Mouse (Mus musculus) embryonic facial prominence, embryonic 12.5 days (tissue): ENCODE results near the gene Ahsg. TPM values are rescaled to one million over a fixed set of nuclear protein-coding genes. Genes with fewer than 3 reads are reported as not detected.

Experiments used
- ATAC-seq: fragments of 200-750 bp; cut with Nextera tagmentation; 2 replicates; pipeline ENCODE4 v1.8.0; 2017; ENCODE audit not compliant: insufficient number of reproducible peaks, insufficient read depth, low FRiP score, low TSS enrichment
- H3K27ac ChIP-seq: fragments of 300-500 bp; sonication (generic); 2 replicates; pipeline ENCODE4 v1.5.1; 2016; ENCODE audit warnings: mild to moderate bottlenecking
- H3K27me3 ChIP-seq: fragments of 300-500 bp; sonication (generic); 2 replicates; pipeline ENCODE4 v1.6.1; 2016; ENCODE audit warnings: mild to moderate bottlenecking, moderate library complexity
- H3K36me3 ChIP-seq: fragments of 300-500 bp; sonication (generic); 2 replicates; pipeline ENCODE4 v1.6.1; 2016; ENCODE audit warnings: mild to moderate bottlenecking
- H3K4me1 ChIP-seq: fragments of 300-500 bp; sonication (generic); 2 replicates; pipeline ENCODE4 v1.6.1; 2016
- H3K4me2 ChIP-seq: fragments of 300-500 bp; sonication (generic); replicated peaks from 2 replicates; pipeline ENCODE4 v1.6.1; 2016; ENCODE audit warnings: mild to moderate bottlenecking, moderate library complexity
- H3K4me3 ChIP-seq: fragments of 300-500 bp; sonication (generic); 2 replicates; pipeline ENCODE4 v1.5.1; 2016; ENCODE audit warnings: mild to moderate bottlenecking
- H3K9ac ChIP-seq: fragments of 300-500 bp; sonication (generic); 2 replicates; pipeline ENCODE4 v1.6.1; 2016; ENCODE audit warnings: mild to moderate bottlenecking, moderate library complexity
- H3K9me3 ChIP-seq: fragments of 300-500 bp; sonication (generic); 2 replicates; pipeline ENCODE4 v1.6.1; 2016; ENCODE audit warnings: mild to moderate bottlenecking, moderate library complexity
- WGBS: fragments of 180-500 bp; shearing (Covaris S2); methylation state at CpG from one replicate; pipeline ENCODE4 v1.1.7; 2016; 5-methylcytosine and 5-hydroxymethylcytosine counted together
- polyA plus RNA-seq: library from polyadenylated mRNA; unstranded; fragments of >200 nt; fragmentation: Nextera tagmentation; extraction: Ambion mirVana; gene quantifications from 2 replicates; pipeline ENCODE4 v1.2.1, GENCODE M21; 2016

Ahsg gene
- polyA plus RNA-seq: not detected in 2 replicates

DNA sequence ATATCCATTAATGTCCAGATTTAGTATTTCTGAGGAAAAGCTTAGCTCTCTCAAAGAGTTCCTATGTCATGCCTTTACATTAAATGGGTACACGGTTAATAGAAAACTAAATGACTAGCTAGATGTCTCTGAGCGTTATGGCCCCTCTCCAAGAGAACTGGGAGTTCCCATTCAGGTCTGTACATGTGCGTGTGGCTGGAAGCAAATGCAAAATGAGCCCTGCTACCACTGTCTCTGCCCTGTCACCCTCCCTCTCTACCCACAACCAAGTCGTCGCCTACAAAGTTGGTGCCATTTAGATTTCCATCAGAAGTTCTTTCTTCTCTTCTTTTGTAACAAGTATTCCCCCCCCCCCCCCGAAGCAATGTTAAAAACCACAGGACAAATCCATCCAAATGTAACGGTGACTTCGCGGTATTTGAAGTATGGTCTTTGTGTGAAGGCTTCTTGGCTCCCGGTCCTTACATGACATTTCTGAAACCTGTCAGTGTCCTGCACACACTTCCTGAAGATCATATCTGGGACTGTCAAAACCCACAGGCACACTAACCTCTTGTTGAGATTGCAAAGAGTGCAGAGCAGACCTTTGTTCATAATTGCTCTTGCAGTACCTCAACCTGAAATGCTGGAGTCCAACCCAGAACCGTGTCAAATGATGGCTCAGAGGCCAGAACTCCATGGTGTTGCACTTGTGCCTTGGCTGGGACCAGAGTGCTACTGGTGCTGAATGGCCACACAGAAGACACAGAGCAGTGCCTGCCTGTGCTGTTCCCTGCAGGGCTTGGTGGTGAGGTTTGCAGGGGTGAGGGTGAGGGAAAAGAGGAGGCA is at the start of gene Ahsg:
Gene Ahsg, plus strand, starts transcription at position 595 of the 828 bp plus-strand sequence.
- Histone ChIP-seq H3K4me1 (no peaks in the 10 kb centered on the region), H3K9me3 (no peaks in the 10 kb centered on the region), H3K36me3 (no peaks in the 10 kb centered on the region), H3K27ac (no peak within 1 kb of the TSS), H3K9ac (no peak within 1 kb of the TSS), H3K4me3 (no peak within 1 kb of the TSS), H3K4me2 (no peak within 1 kb of the TSS), H3K27me3 (no peaks in the 10 kb centered on the region)
- 82% methylated on average over 11 of the region's 11 CpGs for WGBS
- no peak for ATAC-seq

DNA sequence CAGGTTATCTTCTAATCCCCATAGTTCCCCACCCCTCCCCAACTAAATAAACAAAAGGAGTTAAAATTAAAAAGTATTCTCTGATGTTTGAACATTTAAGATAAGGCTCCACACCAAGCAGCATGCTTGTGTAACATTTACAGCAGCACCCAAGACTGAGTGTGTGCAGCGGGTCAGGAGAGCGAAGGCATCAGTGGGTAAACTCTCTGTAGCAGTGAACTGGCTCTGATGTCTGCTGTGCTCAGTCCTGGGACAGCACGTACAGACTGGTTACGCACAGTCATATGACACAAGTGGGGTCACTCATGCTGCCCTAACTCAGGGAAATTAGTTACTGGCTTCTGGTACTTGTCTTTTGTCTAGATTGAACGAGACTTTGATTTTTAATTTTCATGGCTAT is 48.2 kb upstream of the Ahsg start:
- Histone ChIP-seq H3K4me3 (no peak overlapping the region), H3K36me3 (peaks cover 12% of the 10 kb centered on the region; the same call in 1 of the 2 replicates), H3K27me3 (no peaks in the 10 kb centered on the region), H3K9me3 (no peaks in the 10 kb centered on the region), H3K27ac (no peak overlapping the region), H3K4me1 (no peaks in the 10 kb centered on the region), H3K9ac (no peak overlapping the region), H3K4me2 (no peak overlapping the region)
- ATAC-seq: no peak
- 90% methylated on average over 5 of the region's 5 CpGs for WGBS

- WGBS: 7% methylated on average over 26 of the region's 26 CpGs
Measured at GRCm38 (mm10) chr16:22844061-22844801, 46.8 kb upstream of the Ahsg start.

GRCm38 (mm10) chr16:22844834-22845233 is 46.2 kb upstream of the Ahsg start:
- Histone ChIP-seq H3K4me1 (no peaks in the 10 kb centered on the region), H3K4me2 (peak overlapping the region; percentile 88), H3K27ac (no peak overlapping the region)

More at GRCm38 (mm10) chr16:22844061-22844801, 46.8 kb upstream of the Ahsg start:
- ATAC-seq: peak; percentile 95
- Histone ChIP-seq H3K9me3 (no peaks in the 10 kb centered on the region), H3K9ac (peak overlapping the region; percentile 71), H3K27me3 (no peaks in the 10 kb centered on the region), H3K4me2 (peak overlapping the region; percentile 88), H3K27ac (no peak overlapping the region), H3K36me3 (peaks cover 12% of the 10 kb centered on the region; the same call in 1 of the 2 replicates), H3K4me3 (peak overlapping the region; percentile 47), H3K4me1 (no peaks in the 10 kb centered on the region)

DNA sequence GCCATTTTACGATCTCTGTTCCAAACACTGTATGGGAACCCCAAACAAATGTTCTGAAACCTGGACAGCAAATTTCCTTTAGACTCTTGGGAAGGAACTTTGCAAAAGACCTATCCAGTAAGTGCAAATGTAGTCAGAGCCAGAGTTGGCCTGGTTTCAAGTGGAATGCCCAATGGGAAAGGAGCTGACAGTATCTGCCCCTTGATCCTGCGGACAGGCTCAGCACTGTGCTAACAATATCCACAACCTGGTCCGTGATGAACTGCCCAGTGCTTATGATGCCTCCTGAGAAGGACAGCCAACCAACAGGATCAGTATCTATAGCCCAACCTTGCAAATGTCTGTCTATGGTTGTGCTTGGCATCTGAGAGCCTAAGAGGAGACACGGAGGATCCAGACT is 45.6 kb upstream of the Ahsg start:
- peaks cover 2% of the 10 kb centered on the region; the same call in 1 of the 2 replicates for H3K36me3 ChIP-seq
- no peak for ATAC-seq
- WGBS: 93% methylated on average over 4 of the region's 4 CpGs
- H3K27ac ChIP-seq: no peak overlapping the region
- no peak overlapping the region for H3K9ac ChIP-seq
- H3K27me3 ChIP-seq: no peaks in the 10 kb centered on the region
- no peaks in the 10 kb centered on the region for H3K4me1 ChIP-seq
- H3K4me2 ChIP-seq: no peak overlapping the region
- no peaks in the 10 kb centered on the region for H3K9me3 ChIP-seq
- no peak overlapping the region for H3K4me3 ChIP-seq

More at GRCm38 (mm10) chr16:22844834-22845233, 46.2 kb upstream of the Ahsg start:
- Histone ChIP-seq H3K9me3 (no peaks in the 10 kb centered on the region), H3K36me3 (peaks cover 8% of the 10 kb centered on the region; the same call in 1 of the 2 replicates), H3K9ac (peak overlapping the region; percentile 71), H3K27me3 (no peaks in the 10 kb centered on the region), H3K4me3 (peak overlapping the region; percentile 47)
- no peak for ATAC-seq
- 71% methylated on average over 5 of the region's 5 CpGs for WGBS

GRCm38 (mm10) chr16:22847686-22848085 is 43.4 kb upstream of the Ahsg start:
- Histone ChIP-seq H3K27me3 (no peaks in the 10 kb centered on the region), H3K4me1 (no peaks in the 10 kb centered on the region), H3K9me3 (no peaks in the 10 kb centered on the region), H3K4me3 (no peak overlapping the region), H3K27ac (no peak overlapping the region), H3K9ac (no peak overlapping the region), H3K36me3 (no peaks in the 10 kb centered on the region), H3K4me2 (no peak overlapping the region)
- ATAC-seq: no peak
- WGBS: 78% methylated on average over 1 of the region's 1 CpGs

GRCm38 (mm10) chr16:22848331-22848730 is 42.7 kb upstream of the Ahsg start:
- no peaks in the 10 kb centered on the region for H3K27me3 ChIP-seq
- H3K9ac ChIP-seq: no peak overlapping the region
- no peaks in the 10 kb centered on the region for H3K9me3 ChIP-seq
- H3K4me3 ChIP-seq: no peak overlapping the region
- H3K4me2 ChIP-seq: no peak overlapping the region
- ATAC-seq: no peak
- 81% methylated on average over 1 of the region's 1 CpGs for WGBS
- H3K27ac ChIP-seq: no peak overlapping the region
- no peaks in the 10 kb centered on the region for H3K36me3 ChIP-seq
- no peaks in the 10 kb centered on the region for H3K4me1 ChIP-seq

DNA sequence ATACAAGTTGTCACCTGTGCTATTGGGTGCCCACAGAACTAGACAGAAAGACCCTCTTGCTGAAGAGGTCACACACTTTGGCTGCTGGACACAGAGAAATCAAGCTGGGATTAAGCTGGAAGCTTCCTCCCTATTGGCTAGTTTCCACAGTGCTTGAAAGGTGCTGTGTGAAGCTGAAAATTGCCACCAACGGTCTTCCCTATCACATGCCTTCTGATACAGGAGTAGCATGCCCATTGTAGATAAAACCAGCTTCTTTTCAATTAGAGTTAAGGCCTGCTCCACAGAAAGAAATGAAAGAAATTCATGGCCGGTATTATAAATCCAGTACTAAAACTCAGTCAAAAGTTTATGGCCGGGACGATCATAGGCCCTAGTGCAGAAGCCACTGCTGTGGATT is 38.4 kb upstream of the Ahsg start:
- H3K36me3 ChIP-seq: no peaks in the 10 kb centered on the region
- H3K4me3 ChIP-seq: no peak overlapping the region
- ATAC-seq: no peak
- no peak overlapping the region for H3K27ac ChIP-seq
- 92% methylated on average over 4 of the region's 4 CpGs for WGBS
- no peaks in the 10 kb centered on the region for H3K27me3 ChIP-seq
- no peak overlapping the region for H3K4me2 ChIP-seq
- H3K9ac ChIP-seq: no peak overlapping the region
- H3K4me1 ChIP-seq: peaks cover 6% of the 10 kb centered on the region
- no peaks in the 10 kb centered on the region for H3K9me3 ChIP-seq

DNA sequence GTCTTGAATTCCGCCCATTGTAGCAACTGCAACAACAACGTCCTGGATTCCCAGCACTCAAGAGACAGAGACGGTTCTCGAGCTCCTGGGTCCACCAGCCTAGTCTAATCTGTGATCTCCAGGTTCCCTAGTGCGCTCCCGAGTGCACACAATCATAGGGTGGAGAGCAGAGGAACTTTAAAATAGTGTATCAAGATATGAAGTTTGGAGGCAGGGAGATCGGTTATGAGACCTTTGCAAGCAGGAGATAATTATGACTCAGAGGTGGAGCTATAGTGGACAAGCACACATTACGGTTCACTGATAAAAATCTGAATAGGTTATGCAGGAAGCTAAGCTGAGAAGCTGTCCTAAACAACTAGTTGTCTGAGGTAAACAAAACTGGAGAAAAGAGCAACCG is 34.3 kb upstream of the Ahsg start:
- peaks cover 13% of the 10 kb centered on the region for H3K4me1 ChIP-seq
- no peaks in the 10 kb centered on the region for H3K9me3 ChIP-seq
- WGBS: 15% methylated on average over 9 of the region's 9 CpGs
- peak overlapping the region; percentile 53 for H3K9ac ChIP-seq
- H3K36me3 ChIP-seq: no peaks in the 10 kb centered on the region
- H3K27ac ChIP-seq: peak overlapping the region; percentile 58; the same call in 1 of the 2 replicates
- ATAC-seq: no peak
- H3K4me2 ChIP-seq: peak overlapping the region; percentile 82
- peak overlapping the region; percentile 99 for H3K4me3 ChIP-seq
- H3K27me3 ChIP-seq: no peaks in the 10 kb centered on the region

DNA sequence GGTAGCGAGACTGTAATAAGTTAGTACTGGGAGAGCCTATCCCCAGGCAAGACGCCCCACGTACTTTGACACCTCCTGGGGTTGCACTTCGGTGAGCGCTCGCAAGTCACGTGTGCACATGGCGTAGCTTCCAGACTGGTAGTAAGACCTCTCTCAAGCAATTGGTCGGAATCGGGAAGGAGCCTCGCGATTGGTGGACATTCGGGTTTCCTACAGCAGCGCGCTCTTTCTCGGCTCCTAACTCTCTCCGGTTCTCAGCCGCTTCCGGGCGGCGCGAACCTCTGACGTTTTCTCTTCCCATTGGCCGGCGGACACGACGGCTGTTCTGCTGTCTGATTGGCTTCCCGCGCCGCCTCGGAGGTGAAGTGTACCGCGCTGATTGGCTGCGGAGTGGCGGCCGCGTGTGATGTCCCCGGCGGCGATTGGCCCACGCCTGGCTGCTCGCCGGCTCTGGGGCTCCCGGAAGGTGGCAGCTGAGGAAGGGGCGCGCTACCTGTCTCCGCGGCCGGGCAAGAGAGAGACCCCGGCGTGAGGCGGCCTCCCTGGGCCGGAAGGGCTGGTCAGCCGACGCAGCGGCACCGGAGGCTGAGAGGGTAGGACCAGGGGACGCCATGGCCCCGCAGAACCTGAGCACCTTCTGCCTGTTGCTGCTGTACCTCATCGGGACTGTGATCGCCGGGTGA is 33.5 kb upstream of the Ahsg start, which contains the start of the genes Tbccd1 and Dnajb11:
Gene Tbccd1, minus strand, starts transcription at position 239 of the 683 bp plus-strand sequence.
Gene Dnajb11, plus strand, starts transcription at position 415 of the 683 bp plus-strand sequence.
- ATAC-seq: peak; percentile 100
- Histone ChIP-seq H3K4me1 (peaks cover 13% of the 10 kb centered on the region), H3K9me3 (no peaks in the 10 kb centered on the region), H3K9ac (peak within 1 kb of the TSS; percentile 82), H3K27me3 (no peaks in the 10 kb centered on the region), H3K36me3 (peaks cover 4% of the 10 kb centered on the region; the same call in 1 of the 2 replicates), H3K27ac (peak within 1 kb of the TSS; percentile 58; the same call in 1 of the 2 replicates), H3K4me2 (peak within 1 kb of the TSS; percentile 82), H3K4me3 (peak within 1 kb of the TSS; percentile 99)
- WGBS: under 1% methylated on average over 62 of the region's 62 CpGs

- 90% methylated on average over 8 of the region's 8 CpGs for WGBS
- no peak for ATAC-seq
- H3K27ac ChIP-seq: no peak overlapping the region
- no peaks in the 10 kb centered on the region for H3K4me1 ChIP-seq
- no peak overlapping the region for H3K4me3 ChIP-seq
- no peaks in the 10 kb centered on the region for H3K27me3 ChIP-seq
- no peaks in the 10 kb centered on the region for H3K9me3 ChIP-seq
- H3K9ac ChIP-seq: no peak overlapping the region
- H3K4me2 ChIP-seq: no peak overlapping the region
- peaks cover 55% of the 10 kb centered on the region for H3K36me3 ChIP-seq
Measured at GRCm38 (mm10) chr16:22872397-22872796, 18.7 kb upstream of the Ahsg start.
